Mouse (Mus musculus) natural killer cell, adult 2 months (primary cell): ENCODE measurements around the gene Lgi4.

Experiments
- DNase-seq, 2 experiments: peaks; one replicate each; pipeline ENCODE4 v3.0.0; 2022; ENCODE audit warnings: low spot score in 2 of 2

The Lgi4 gene

DNA sequence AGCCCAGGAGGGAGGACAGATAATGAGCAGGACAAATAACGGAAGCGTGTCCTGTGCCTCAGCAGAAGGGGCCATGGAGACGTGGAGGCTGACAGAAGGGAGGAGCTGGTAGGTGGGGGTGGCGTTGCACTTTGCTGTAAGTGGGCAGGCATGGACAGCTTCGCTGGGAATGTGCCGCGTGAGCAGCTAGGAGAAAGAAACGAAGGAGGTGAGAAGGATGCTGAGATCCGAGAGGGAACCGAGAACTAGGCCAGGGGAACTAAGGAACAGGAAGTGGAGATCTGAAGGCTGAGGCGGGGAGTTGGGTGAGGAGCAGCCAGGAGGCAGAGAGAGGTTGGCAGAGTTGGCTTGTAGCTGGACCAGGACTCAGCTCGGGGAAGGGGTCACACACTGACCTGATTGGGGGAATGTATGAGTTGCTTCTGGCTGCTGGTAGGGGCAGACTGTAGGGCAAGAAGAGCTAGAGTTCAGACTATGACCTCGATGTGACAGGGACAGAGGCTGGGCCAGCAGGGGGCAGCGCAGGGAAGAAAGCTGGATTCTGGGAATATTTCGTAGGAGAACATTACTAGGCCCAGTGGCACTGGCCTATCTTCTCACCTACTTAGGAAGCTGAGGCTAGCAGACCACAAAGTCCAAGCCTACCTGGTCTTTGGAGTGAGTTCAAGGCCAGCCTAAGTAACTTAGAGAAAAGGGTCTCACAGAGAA is 46.1 kb downstream of the Lgi4 start:
- no peak for DNase-seq

GRCm38 (mm10) chr7:31106166-31106565 is 47.0 kb downstream of the Lgi4 start:
- DNase-seq: no peak

- no peak for DNase-seq
Observed at GRCm38 (mm10) chr7:31107781-31108180, 48.6 kb downstream of the Lgi4 start.

DNA sequence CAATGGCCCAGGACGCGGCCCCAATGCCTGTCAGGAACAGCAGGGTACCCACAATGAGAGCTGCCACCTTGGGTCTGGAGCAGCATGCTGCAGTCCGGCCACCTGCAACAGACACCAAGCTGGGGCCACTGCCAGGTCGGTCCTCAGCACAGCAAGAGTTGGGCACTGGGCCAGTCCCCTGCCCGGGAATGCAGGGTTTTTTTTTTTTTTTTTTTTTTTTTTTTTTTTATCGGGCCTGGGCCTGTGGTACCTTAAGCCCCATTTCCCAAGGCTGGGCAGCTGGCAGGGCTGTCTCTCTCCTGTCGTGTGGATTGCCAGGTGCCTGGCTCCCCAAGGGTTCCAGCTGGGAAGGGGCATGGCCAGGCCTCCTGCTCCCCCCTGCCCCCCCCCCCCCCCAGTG is 49.9 kb downstream of the Lgi4 start:
- DNase-seq: no peak

GRCm38 (mm10) chr7:31109796-31110195 is 50.7 kb downstream of the Lgi4 start:
- DNase-seq: no peak

DNA sequence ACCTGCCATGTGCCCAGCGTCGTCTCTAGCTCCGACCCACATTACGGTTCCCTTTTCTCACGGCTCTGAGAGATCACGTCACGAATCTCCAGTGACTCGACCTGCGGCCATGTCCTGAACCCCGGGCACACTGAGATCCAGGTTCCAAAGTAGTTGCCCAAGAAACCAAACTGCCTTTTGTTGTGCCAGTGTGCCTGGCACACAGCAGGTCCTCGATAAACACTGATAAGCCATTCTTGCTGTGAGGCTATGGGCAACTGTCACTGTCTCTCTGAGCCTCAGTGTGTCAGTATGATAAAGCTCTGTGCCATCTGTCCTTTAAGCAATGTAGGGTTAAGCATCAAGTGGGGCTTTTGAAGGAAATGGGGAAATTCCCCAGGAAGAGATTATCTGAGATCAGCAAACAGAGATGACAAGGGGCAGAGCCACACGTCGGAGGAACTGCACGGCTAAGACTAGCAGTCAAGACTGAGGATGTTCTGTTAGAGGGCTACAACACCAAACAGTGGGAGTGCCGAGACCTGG is 51.8 kb downstream of the Lgi4 start:
- no peak for DNase-seq

DNA sequence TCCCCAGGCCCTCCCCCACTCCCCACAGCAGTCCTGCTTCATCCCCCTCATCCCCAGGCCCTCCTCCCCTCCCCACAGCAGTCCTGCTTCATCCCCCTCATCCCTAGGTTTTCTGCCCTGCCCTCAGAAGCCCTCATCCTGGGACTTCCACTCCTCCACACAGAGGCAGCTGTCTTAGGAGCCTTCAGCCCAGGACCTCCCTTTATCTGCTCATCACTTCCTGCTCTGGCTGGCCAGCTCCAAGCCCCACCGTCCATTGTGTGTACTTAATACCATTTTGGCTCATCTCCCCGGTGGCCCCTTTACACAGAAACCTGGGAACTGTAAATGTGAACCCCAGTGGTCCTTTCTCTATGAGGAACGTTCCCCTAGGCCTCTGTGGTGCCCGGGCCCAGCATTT is 52.9 kb downstream of the Lgi4 start:
- no peak for DNase-seq

DNA sequence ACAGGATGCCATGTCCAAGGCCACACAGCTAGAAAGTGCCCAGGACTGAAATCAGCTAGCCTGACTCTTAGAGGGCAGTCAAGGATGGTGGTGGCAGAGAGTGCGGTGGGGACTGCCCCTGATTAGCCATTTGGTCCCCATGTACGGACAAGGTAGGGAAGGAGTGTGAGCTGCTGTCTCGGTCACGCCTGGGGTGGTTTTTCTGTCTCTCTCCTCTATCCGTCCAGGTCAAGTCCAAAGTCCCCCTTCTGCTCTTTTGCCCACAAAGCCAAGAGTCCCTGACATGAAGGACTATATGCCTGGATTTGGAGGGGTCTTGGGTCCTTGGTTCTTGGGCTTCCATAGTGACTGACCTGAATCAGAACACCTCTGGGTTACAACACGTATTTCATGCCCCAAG is 54.7 kb downstream of the Lgi4 start:
- no peak for DNase-seq

DNA sequence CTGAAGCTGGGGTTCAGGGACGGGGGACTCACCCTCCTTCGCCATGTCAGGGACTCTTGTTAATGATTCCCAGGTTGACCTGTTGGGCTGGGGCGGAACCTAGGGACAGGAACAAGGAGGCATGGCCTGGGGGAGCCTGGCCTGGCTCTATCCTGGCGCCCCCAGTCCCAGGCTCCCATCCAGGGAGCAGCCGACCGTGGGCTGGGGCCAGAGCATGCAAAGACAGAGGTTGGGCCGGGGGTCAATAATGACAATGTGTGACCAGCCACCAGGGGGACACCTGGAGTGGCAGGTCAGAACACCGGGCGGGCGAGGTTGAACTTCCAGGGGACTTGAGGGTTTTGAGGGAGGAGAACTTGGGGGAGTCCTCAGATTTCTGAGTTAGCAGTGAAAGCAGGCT is 55.5 kb downstream of the Lgi4 start:
- DNase-seq: no peak

DNA sequence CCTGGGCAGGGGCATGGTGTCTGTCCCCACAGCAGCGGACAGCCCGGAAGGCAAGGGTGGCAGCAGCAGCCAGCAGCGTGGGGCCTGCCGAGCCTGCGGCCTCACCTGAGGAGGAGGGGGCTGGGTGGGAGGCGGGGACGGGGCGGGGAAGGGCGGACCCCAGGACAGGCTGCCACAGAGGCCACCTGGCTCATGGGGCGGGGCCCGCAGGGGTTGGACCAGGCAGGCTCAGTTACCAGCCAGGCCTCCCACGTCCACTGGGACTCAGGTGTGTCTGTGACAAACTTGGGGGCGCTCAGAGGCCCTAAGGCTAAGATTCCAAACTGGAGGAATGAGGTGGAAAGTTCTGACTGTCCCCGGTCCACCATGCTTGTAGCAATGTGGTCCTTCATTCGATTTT is 56.0 kb downstream of the Lgi4 start, which contains the start of gene Hpn:
Gene Hpn, minus strand, starts transcription at position 109 of the 400 bp plus-strand sequence.
- no peak for DNase-seq

DNA sequence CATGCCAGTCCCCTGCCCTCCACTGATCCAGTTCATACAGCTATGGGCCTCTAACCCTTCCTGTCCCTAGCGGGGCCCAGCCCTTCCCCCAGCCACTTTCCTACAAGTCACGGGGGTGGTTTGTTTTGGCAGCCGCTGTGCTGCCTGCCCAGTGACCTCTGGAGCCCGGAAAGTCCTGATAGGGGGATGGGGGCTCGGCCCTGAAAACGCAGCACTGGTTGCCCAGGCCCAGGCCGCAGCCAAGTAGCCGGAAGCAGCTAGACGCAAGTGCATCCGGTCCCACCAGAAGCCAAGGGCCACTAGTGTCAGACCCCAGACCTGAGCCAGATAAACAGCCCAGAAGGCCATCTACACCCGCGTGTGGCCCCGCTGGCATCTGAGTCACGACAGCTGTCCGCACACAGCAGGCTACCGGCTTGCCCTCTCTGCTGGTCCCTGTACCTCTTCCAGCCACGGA is 56.5 kb downstream of the Lgi4 start:
- DNase-seq: peak; percentile 65 to 76

DNA sequence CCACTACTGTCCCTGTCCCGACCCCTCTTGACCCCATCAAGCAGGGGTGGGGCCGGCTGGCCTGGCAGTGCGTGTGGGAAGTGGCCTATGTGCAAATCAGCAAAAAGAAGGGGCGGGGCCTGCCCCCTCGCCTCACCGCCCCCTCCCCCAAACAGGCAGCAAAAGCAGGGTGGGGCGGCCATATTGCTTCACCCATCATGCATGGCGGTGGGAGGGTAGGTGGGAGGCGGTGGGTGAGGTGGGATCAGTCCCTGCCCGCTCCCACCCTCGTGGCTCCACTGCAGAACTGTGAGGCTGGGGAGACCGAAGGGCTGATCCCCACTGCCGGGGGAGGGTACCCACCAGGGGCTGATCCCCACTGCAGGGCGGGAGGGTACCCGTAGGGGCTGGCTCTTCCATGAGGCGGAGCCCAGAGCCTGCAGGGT is 57.6 kb downstream of the Lgi4 start:
- DNase-seq: no peak

GRCm38 (mm10) chr7:31117465-31117864 is 58.3 kb downstream of the Lgi4 start:
- DNase-seq: no peak

DNA sequence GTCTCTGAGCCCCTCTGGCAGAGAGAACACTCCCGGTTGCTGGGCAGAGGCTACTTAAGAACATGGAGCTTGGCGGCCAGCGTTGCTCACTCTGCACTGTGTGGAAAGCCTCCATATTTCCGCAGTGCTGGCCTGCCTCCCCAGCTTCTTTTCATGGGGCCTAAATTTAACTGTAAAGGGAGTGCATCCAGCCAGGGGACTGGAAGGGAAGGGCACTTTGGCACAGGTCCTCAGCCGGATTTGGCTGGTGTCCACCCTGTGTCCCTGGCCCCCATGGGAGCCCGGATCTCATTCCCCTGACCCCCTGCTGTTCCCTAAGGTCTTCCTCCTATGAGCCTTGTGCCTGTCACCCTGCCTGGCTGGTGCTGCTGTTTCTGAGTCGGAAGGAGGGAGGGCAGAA is 59.3 kb downstream of the Lgi4 start:
- DNase-seq: no peak

DNA sequence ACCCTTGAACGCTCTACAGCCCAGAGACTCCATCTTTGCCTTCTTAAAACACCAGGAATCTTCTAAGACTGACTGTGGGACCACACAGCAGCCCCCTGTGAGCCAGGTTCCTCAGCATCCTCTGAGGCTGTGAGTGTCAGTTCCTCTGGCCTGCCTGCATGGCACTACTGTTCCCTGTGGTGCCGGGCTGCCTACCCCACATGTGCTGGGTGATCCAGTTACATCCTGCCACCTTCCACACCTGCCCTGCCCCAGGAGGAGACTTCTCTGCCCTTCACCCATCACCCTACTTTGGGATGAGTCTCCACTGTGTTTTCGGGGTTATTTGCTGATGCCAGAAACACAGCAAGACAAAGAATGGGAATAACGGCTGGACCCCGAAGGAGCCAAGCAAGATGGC is 60.4 kb downstream of the Lgi4 start:
- DNase-seq: no peak
